Mouse (Mus musculus): ENCODE results near the gene Tmem63c.

DNA sequence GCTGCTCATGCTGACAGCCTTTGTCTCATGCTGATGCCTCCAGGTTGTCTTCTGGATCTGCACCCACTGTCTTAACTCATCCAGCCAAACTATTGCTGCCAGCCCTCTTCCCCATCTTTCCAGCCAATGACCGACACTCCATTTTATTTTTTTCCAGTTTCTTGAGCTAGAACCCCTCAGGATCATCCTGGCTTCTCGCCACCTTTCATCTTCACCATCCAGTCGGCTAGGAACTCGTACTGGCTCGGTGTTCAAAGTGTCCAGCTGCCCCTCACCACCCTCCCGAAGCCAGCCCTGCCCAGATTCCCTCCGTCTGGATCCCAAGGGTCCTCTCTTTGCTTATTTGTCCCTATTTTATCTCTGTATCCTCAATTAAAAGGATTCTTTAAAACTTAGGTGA is 33.7 kb downstream of the Tmem63c start:
- TF ChIP-seq CTCF (IDR thresholded peaks at IDR 0.05; ENCODE audit: insufficient read depth, low read depth, low read length) (no peak), POLR2A (IDR thresholded peaks at IDR 0.05; ENCODE audit: insufficient read depth, low read depth, low read length) (no peak)

Data from olfactory bulb, adult 2 months (tissue).